Mouse (Mus musculus) intestine, embryonic 16.5 days (tissue): Measurements from ENCODE around the gene Gdap2. TPM values are rescaled to one million over a fixed set of nuclear protein-coding genes. Genes with fewer than 3 reads are reported as not detected.

Experiments used
- ATAC-seq: fragments of 200-750 bp; cut with Nextera tagmentation; 2 replicates; pipeline ENCODE4 v1.8.0; 2017; ENCODE audit warnings: moderate TSS enrichment, moderate library complexity
- H3K27ac ChIP-seq: fragments of 300-500 bp; sonication (generic); 2 replicates; pipeline ENCODE4 v1.5.1; 2014; ENCODE audit warnings: mild to moderate bottlenecking, low read length
- H3K27me3 ChIP-seq: fragments of 300-500 bp; sonication (generic); replicated peaks from 2 replicates; pipeline ENCODE4 v1.6.1; 2014; ENCODE audit warnings: low read length, control low read depth, mixed read lengths; ENCODE audit not compliant: control insufficient read depth, insufficient read depth
- H3K36me3 ChIP-seq: fragments of 300-500 bp; sonication (generic); 2 replicates; pipeline ENCODE4 v1.6.1; 2014; ENCODE audit warnings: low read length, control low read depth; ENCODE audit not compliant: control insufficient read depth, insufficient read depth
- H3K4me1 ChIP-seq: fragments of 300-500 bp; sonication (generic); 2 replicates; pipeline ENCODE4 v1.6.1; 2014; ENCODE audit warnings: low read length, control low read depth, mixed read lengths; ENCODE audit not compliant: control insufficient read depth, insufficient read depth
- H3K4me2 ChIP-seq: fragments of 300-500 bp; sonication (generic); 2 replicates; pipeline ENCODE4 v1.6.1; 2014; ENCODE audit warnings: low read depth, low read length, control low read depth
- H3K4me3 ChIP-seq: fragments of 300-500 bp; sonication (generic); 2 replicates; pipeline ENCODE4 v1.5.1; 2014; ENCODE audit warnings: mild to moderate bottlenecking, low read length
- H3K9ac ChIP-seq: fragments of 300-500 bp; sonication (generic); 2 replicates; pipeline ENCODE4 v1.6.1; 2014; ENCODE audit warnings: low read depth, low read length
- H3K9me3 ChIP-seq: fragments of 300-500 bp; sonication (generic); 2 replicates; pipeline ENCODE4 v1.6.1; 2016; ENCODE audit warnings: low read length, control low read depth; ENCODE audit not compliant: control insufficient read depth
- WGBS: fragments of 180-500 bp; shearing (Covaris S2); extraction: QIAGEN DNeasy Blood & Tissue Kit; methylation state at CpG from one replicate; pipeline ENCODE4 v1.1.7; 2014; 5-methylcytosine and 5-hydroxymethylcytosine counted together
- polyA plus RNA-seq: library from polyadenylated mRNA; unstranded; fragments of >200 nt; fragmentation: Nextera tagmentation; extraction: Ambion mirVana; gene quantifications from 2 replicates; pipeline ENCODE4 v1.2.1, GENCODE M21; 2015

The Gdap2 gene
- polyA plus RNA-seq = 38.2 and 43.2 TPM in 2 replicates

- peak within 1 kb of the TSS; percentile 79 for H3K4me2 ChIP-seq
- H3K9me3 ChIP-seq = no peaks in the 10 kb centered on the region
- H3K9ac ChIP-seq = peak within 1 kb of the TSS; percentile 86
- ATAC-seq = peak; percentile 96
- H3K4me1 ChIP-seq = peaks cover 18% of the 10 kb centered on the region
- H3K36me3 ChIP-seq = 0 out of 2 replicates have a peak, but pooled peaks cover 4% of the 10 kb centered on the region
- under 1% methylated on average over 55 of the region's 55 CpGs for WGBS
- peak within 1 kb of the TSS; percentile 91 for H3K4me3 ChIP-seq
- peak within 1 kb of the TSS; percentile 96 for H3K27ac ChIP-seq
- H3K27me3 ChIP-seq = no peaks in the 10 kb centered on the region
Observed at GRCm38 (mm10) chr3:100162315-100163105, at the start of gene Gdap2, which contains the start of gene Wdr3. Gene Gdap2 (plus strand): TSS chr3:100162381. Gene Wdr3 (minus strand): TSS chr3:100162407.

- no peaks in the 10 kb centered on the region for H3K27me3 ChIP-seq
- H3K4me3 ChIP-seq = no peak overlapping the region
- 75% methylated on average over 2 of the region's 2 CpGs for WGBS
- H3K27ac ChIP-seq = no peak overlapping the region
- H3K9ac ChIP-seq = no peak overlapping the region
- no peak overlapping the region for H3K4me2 ChIP-seq
- no peaks in the 10 kb centered on the region for H3K4me1 ChIP-seq
- no peak for ATAC-seq
- H3K36me3 ChIP-seq = no peaks in the 10 kb centered on the region
- H3K9me3 ChIP-seq = no peaks in the 10 kb centered on the region
Observed at GRCm38 (mm10) chr3:100118681-100119080, 43.5 kb upstream of the Gdap2 start.

- no peaks in the 10 kb centered on the region for H3K9me3 ChIP-seq
- no peak; the same call in 1 of the 2 replicates for ATAC-seq
- H3K4me3 ChIP-seq = no peak overlapping the region
- H3K4me1 ChIP-seq = no peaks in the 10 kb centered on the region
- no peaks in the 10 kb centered on the region for H3K36me3 ChIP-seq
- no peak overlapping the region for H3K4me2 ChIP-seq
- H3K27me3 ChIP-seq = no peaks in the 10 kb centered on the region
- WGBS = 44% methylated on average over 2 of the region's 2 CpGs
- no peak overlapping the region for H3K27ac ChIP-seq
- H3K9ac ChIP-seq = no peak overlapping the region
Observed at GRCm38 (mm10) chr3:100121961-100122360, 40.2 kb upstream of the Gdap2 start.

- H3K4me1 ChIP-seq = no peaks in the 10 kb centered on the region
- H3K4me3 ChIP-seq = no peak overlapping the region
- H3K9ac ChIP-seq = no peak overlapping the region
- peak; percentile 48 for ATAC-seq
- H3K36me3 ChIP-seq = no peaks in the 10 kb centered on the region
- H3K27me3 ChIP-seq = no peaks in the 10 kb centered on the region
- WGBS = 60% methylated on average over 1 of the region's 1 CpGs
- H3K27ac ChIP-seq = no peak overlapping the region
- H3K4me2 ChIP-seq = no peak overlapping the region
- H3K9me3 ChIP-seq = no peaks in the 10 kb centered on the region
Observed at GRCm38 (mm10) chr3:100122445-100122844, 39.7 kb upstream of the Gdap2 start.

GRCm38 (mm10) chr3:100160682-100161445, 1.3 kb upstream of the Gdap2 start:
- Histone ChIP-seq H3K9me3 (no peaks in the 10 kb centered on the region), H3K4me2 (peak overlapping the region; percentile 71), H3K36me3 (0 out of 2 replicates have a peak, but pooled peaks cover 9% of the 10 kb centered on the region), H3K27me3 (no peaks in the 10 kb centered on the region), H3K9ac (peak overlapping the region; percentile 86), H3K4me1 (peaks cover 18% of the 10 kb centered on the region), H3K4me3 (peak overlapping the region; percentile 91), H3K27ac (no peak overlapping the region)
- 84% methylated on average over 15 of the region's 15 CpGs for WGBS
- no peak for ATAC-seq

- H3K4me1 ChIP-seq = peaks cover 18% of the 10 kb centered on the region
- no peaks in the 10 kb centered on the region for H3K27me3 ChIP-seq
- WGBS = 1% methylated on average over 35 of the region's 35 CpGs
- H3K36me3 ChIP-seq = 0 out of 2 replicates have a peak, but pooled peaks cover 10% of the 10 kb centered on the region
- no peaks in the 10 kb centered on the region for H3K9me3 ChIP-seq
- peak overlapping the region; percentile 71 for H3K4me2 ChIP-seq
- peak overlapping the region; percentile 86 for H3K9ac ChIP-seq
- ATAC-seq = peak; percentile 2; the same call in 1 of the 2 replicates
- H3K27ac ChIP-seq = no peak overlapping the region
- peak overlapping the region; percentile 91 for H3K4me3 ChIP-seq
Observed at GRCm38 (mm10) chr3:100161665-100162314, 391 bp upstream of the Gdap2 start.

GRCm38 (mm10) chr3:100163556-100163955, 1.4 kb downstream of the Gdap2 start:
- Histone ChIP-seq H3K27ac (no peak overlapping the region), H3K27me3 (no peaks in the 10 kb centered on the region), H3K36me3 (0 out of 2 replicates have a peak, but pooled peaks cover 4% of the 10 kb centered on the region), H3K4me1 (peaks cover 18% of the 10 kb centered on the region), H3K9ac (no peak overlapping the region), H3K4me3 (no peak overlapping the region), H3K4me2 (no peak overlapping the region), H3K9me3 (no peaks in the 10 kb centered on the region)
- 80% methylated on average over 2 of the region's 2 CpGs for WGBS
- no peak for ATAC-seq

GRCm38 (mm10) chr3:100164991-100165390, 2.8 kb downstream of the Gdap2 start:
- H3K4me1 ChIP-seq = peaks cover 18% of the 10 kb centered on the region
- H3K36me3 ChIP-seq = 0 out of 2 replicates have a peak, but pooled peaks cover 4% of the 10 kb centered on the region
- H3K4me2 ChIP-seq = no peak overlapping the region
- H3K9ac ChIP-seq = no peak overlapping the region
- no peak overlapping the region for H3K4me3 ChIP-seq
- H3K27me3 ChIP-seq = no peaks in the 10 kb centered on the region
- H3K27ac ChIP-seq = peak overlapping the region; percentile 45; the same call in 1 of the 2 replicates
- ATAC-seq = no peak
- no peaks in the 10 kb centered on the region for H3K9me3 ChIP-seq

GRCm38 (mm10) chr3:100176031-100176430, 13.8 kb downstream of the Gdap2 start:
- WGBS = 86% methylated on average over 2 of the region's 2 CpGs
- no peak for ATAC-seq
- Histone ChIP-seq H3K27ac (no peak overlapping the region), H3K27me3 (no peaks in the 10 kb centered on the region), H3K9me3 (no peaks in the 10 kb centered on the region), H3K4me1 (no peaks in the 10 kb centered on the region), H3K4me3 (no peak overlapping the region), H3K36me3 (peaks cover 5% of the 10 kb centered on the region; the same call in 1 of the 2 replicates), H3K9ac (no peak overlapping the region), H3K4me2 (no peak overlapping the region)
